Mouse (Mus musculus): ENCODE data around the gene Prr19.

- TF ChIP-seq CTCF (IDR thresholded peaks at IDR 0.05; ENCODE audit: low read depth) (no peak), EP300 (IDR thresholded peaks at IDR 0.05; ENCODE audit: low read depth) (no peak)
Measured at GRCm38 (mm10) chr7:25315306-25316041, 14.3 kb downstream of the Prr19 start.
